Mouse (Mus musculus) right cerebral cortex, postnatal 10 days (tissue): ENCODE results near the gene Vps35.
A peak's percentile ranks its signal among the peaks of the same experiment; 100 is the strongest.

Experiments
- DNase-seq, 2 experiments: peaks; one replicate each; pipeline ENCODE4 v3.0.0; 2021; ENCODE audit warnings: low spot score in 2 of 2

The Vps35 gene

GRCm38 (mm10) chr8:85299434-85300077 lies at the start of gene Vps35, which contains the start of gene Orc6:
TSS of gene Vps35 (minus strand) at chr8:85299802.
TSS of gene Orc6 (plus strand) at chr8:85299632.
- DNase-seq, result peak; percentile 98

- DNase-seq, result no peak
These were observed 40.4 kb upstream of the Vps35 start for GRCm38 (mm10) chr8:85339871-85340573.

GRCm38 (mm10) chr8:85337681-85338080 lies 38.1 kb upstream of the Vps35 start:
- DNase-seq, result no peak

GRCm38 (mm10) chr8:85336211-85336933 lies 36.8 kb upstream of the Vps35 start:
- DNase-seq, result no peak

GRCm38 (mm10) chr8:85335105-85335504 lies 35.5 kb upstream of the Vps35 start:
- DNase-seq, result no peak

- no peak for DNase-seq
These were observed 29.9 kb upstream of the Vps35 start for GRCm38 (mm10) chr8:85329506-85329905.

- DNase-seq, result no peak
These were observed 27.4 kb upstream of the Vps35 start for GRCm38 (mm10) chr8:85327036-85327435.

GRCm38 (mm10) chr8:85323084-85323483 lies 23.5 kb upstream of the Vps35 start:
- no peak for DNase-seq

GRCm38 (mm10) chr8:85321981-85322380 lies 22.4 kb upstream of the Vps35 start:
- DNase-seq, result no peak

- DNase-seq, result no peak
These were observed 18.9 kb upstream of the Vps35 start for GRCm38 (mm10) chr8:85318534-85318933.

- DNase-seq, result no peak
These were observed 13.4 kb upstream of the Vps35 start for GRCm38 (mm10) chr8:85313036-85313435.

GRCm38 (mm10) chr8:85311743-85312142 lies 12.1 kb upstream of the Vps35 start:
- DNase-seq, result peak; percentile 29 to 39

- no peak for DNase-seq
These were observed 9.0 kb upstream of the Vps35 start for GRCm38 (mm10) chr8:85308564-85308963.

- no peak for DNase-seq
These were observed 3.9 kb upstream of the Vps35 start for GRCm38 (mm10) chr8:85303531-85303930.

GRCm38 (mm10) chr8:85302931-85303330 lies 3.3 kb upstream of the Vps35 start:
- no peak for DNase-seq

- DNase-seq, result no peak
These were observed 2.3 kb upstream of the Vps35 start for GRCm38 (mm10) chr8:85301941-85302340.

GRCm38 (mm10) chr8:85298600-85299433 lies 785 bp downstream of the Vps35 start:
- peak; percentile 27 to 36 for DNase-seq

- no peak for DNase-seq
These were observed 12.8 kb downstream of the Vps35 start for GRCm38 (mm10) chr8:85286846-85287245.

GRCm38 (mm10) chr8:85227297-85227696 lies 72.3 kb downstream of the Vps35 start:
- no peak for DNase-seq

GRCm38 (mm10) chr8:85225688-85226087 lies 73.9 kb downstream of the Vps35 start, which contains the start of gene Olfr371:
TSS of gene Olfr371 (plus strand) at chr8:85225988.
- DNase-seq, result no peak

GRCm38 (mm10) chr8:85220992-85221391 lies 78.6 kb downstream of the Vps35 start:
- no peak for DNase-seq

- no peak for DNase-seq
These were observed 79.4 kb downstream of the Vps35 start for GRCm38 (mm10) chr8:85220220-85220619.
